Mouse (Mus musculus) heart, embryonic 16.5 days (tissue): Measurements from ENCODE around the gene Sh3tc1. TPM values are rescaled to one million over a fixed set of nuclear protein-coding genes. Genes with fewer than 3 reads are reported as not detected.

Experiments used
- ATAC-seq: fragments of 200-750 bp; cut with Nextera tagmentation; replicated peaks from 2 replicates; pipeline ENCODE4 v1.8.0; 2017; ENCODE audit warnings: moderate number of reproducible peaks; ENCODE audit not compliant: insufficient read depth, low FRiP score; ENCODE audit errors: extremely low read depth
- H3K27ac ChIP-seq: fragments of 300-500 bp; sonication (generic); 2 replicates; pipeline ENCODE4 v1.5.1; 2014; ENCODE audit warnings: mild to moderate bottlenecking, low read length, control low read depth, moderate library complexity
- H3K27me3 ChIP-seq: fragments of 300-500 bp; sonication (generic); 2 replicates; pipeline ENCODE4 v1.6.1; 2014; ENCODE audit warnings: low read length, mixed read lengths; ENCODE audit not compliant: control insufficient read depth, insufficient read depth
- H3K36me3 ChIP-seq: fragments of 300-500 bp; sonication (generic); 2 replicates; pipeline ENCODE4 v1.6.1; 2014; ENCODE audit not compliant: control insufficient read depth, insufficient read depth
- H3K4me1 ChIP-seq: fragments of 300-500 bp; sonication (generic); 2 replicates; pipeline ENCODE4 v1.6.1; 2014; ENCODE audit warnings: low read length, mixed read lengths; ENCODE audit not compliant: control insufficient read depth, insufficient read depth
- H3K4me2 ChIP-seq: fragments of 300-500 bp; sonication (generic); 2 replicates; pipeline ENCODE4 v1.6.1; 2014; ENCODE audit warnings: low read depth, mild to moderate bottlenecking, control low read depth, low read length
- H3K4me3 ChIP-seq: fragments of 300-500 bp; sonication (generic); 2 replicates; pipeline ENCODE4 v1.5.1; 2014; ENCODE audit warnings: mild to moderate bottlenecking, control low read depth, low read length
- H3K9ac ChIP-seq: fragments of 300-500 bp; sonication (generic); 2 replicates; pipeline ENCODE4 v1.6.1; 2014; ENCODE audit warnings: low read length, control low read depth
- H3K9me3 ChIP-seq: fragments of 300-500 bp; sonication (generic); replicated peaks from 2 replicates; pipeline ENCODE4 v1.6.1; 2016; ENCODE audit warnings: low read length; ENCODE audit not compliant: control insufficient read depth
- WGBS: fragments of 180-500 bp; shearing (Covaris S2); extraction: QIAGEN DNeasy Blood & Tissue Kit; methylation state at CpG from one replicate; pipeline ENCODE4 v1.1.7; 2014; 5-methylcytosine and 5-hydroxymethylcytosine counted together
- polyA plus RNA-seq: library from polyadenylated mRNA; unstranded; fragments of >200 nt; fragmentation: Nextera tagmentation; extraction: Ambion mirVana; gene quantifications from 2 replicates; pipeline ENCODE4 v1.2.1, GENCODE M21; 2015

Sh3tc1 gene
- polyA plus RNA-seq, 1 experiment from 2014 or later, result 8.3 TPM

DNA sequence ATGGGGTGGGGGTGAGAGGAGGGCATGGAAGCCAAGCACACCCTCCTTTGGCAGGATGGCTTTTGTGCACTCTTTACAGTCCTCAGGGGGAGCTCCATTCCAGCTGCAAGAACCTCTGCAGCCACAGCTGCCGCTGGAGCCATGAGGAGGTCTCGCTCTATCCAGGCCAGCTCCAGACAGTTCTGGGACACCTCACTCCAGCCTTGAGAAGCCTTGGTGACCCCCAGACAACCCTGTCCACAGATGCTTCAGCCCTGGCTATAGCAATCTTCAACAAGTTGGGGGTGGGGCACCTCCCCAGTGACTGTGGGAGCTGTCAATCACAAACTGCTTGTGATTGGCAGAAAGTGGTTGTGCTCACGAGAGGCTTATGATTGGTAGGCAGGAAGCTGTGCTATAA, 80.3 kb downstream of the Sh3tc1 start:
- Histone ChIP-seq H3K4me3 (no peak overlapping the region), H3K4me2 (no peak overlapping the region), H3K27ac (no peak overlapping the region), H3K9me3 (no peaks in the 10 kb centered on the region), H3K9ac (no peak overlapping the region), H3K36me3 (no peaks in the 10 kb centered on the region), H3K4me1 (peaks cover 12% of the 10 kb centered on the region), H3K27me3 (0 out of 2 replicates have a peak, but pooled peaks cover 2% of the 10 kb centered on the region)
- WGBS, result 52% methylated on average over 3 of the region's 3 CpGs
- no peak for ATAC-seq

DNA sequence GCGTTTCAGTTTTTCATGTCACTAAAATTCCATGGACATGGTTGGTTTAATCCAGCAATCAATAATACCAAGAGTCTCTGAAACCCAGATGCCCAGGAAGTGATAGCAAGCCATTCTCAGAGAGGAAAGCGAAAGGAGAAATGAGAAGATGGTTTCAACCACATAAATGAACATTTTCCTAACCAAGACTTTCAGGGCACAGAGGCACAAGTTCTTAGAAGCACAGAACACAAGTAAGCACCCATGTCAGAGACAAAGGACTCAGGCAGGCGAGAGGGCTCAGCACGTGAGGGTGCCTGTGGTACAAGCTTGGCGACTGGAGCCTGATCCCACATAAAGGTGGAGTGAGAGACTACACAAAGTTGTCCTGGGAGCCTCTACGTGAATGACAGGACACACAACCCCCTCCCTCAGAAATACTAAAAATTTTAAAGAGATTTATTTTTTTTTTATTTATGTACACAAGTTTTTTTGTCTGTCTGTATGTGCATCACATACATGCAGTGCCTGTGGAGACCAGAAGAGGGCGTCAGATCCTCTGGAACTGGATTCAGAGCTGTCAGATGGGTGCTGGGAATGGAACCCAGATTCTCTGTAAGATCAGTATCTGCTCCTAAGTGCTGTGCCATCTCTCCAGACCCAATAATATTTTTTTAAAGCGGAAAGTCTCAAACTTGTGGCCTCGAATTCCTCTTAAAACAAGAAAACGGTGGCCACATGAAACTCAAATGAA, 83.9 kb downstream of the Sh3tc1 start:
- Histone ChIP-seq H3K4me1 (peaks cover 6% of the 10 kb centered on the region), H3K4me2 (no peak overlapping the region), H3K27ac (no peak overlapping the region), H3K9me3 (no peaks in the 10 kb centered on the region), H3K4me3 (no peak overlapping the region), H3K36me3 (no peaks in the 10 kb centered on the region), H3K27me3 (no peaks in the 10 kb centered on the region), H3K9ac (no peak overlapping the region)
- no peak for ATAC-seq
- WGBS, result 87% methylated on average over 10 of the region's 10 CpGs

DNA sequence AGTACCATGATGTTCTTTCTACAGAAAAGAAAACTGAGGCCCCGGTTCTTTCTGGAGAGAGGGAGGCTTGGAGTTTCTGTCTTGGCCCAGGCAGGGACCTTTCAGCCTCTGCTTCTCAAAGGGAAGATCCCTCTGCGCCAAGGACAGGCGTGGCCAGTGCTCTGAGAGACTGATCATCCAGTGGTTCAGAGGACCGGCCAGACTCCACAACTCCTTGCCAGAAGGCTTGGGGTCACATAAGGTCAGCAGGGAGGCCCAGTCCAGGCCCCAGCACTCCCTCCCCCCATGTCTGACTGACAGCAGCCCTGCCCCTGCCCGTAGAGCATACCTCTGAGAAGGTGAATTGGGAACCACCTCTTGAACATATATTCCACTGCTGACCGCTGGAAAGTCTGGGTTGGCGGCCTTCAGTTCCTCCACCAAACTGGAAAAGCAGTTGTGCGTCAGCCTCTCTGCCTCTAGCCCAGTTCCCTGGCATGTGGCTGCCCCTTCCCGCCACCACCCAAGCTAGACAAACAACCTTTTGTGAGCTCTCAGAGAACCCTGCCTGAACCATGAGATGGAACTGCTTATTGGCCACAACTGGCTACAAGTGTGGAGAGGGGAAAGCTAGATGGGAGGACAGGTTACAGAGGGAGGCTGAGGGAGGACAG, 85.9 kb downstream of the Sh3tc1 start:
- H3K27me3 ChIP-seq, result no peaks in the 10 kb centered on the region
- WGBS, result 72% methylated on average over 9 of the region's 9 CpGs
- no peak overlapping the region for H3K9ac ChIP-seq
- no peak overlapping the region for H3K27ac ChIP-seq
- H3K4me2 ChIP-seq, result no peak overlapping the region
- H3K9me3 ChIP-seq, result no peaks in the 10 kb centered on the region
- no peak overlapping the region for H3K4me3 ChIP-seq
- no peaks in the 10 kb centered on the region for H3K4me1 ChIP-seq
- ATAC-seq, result no peak
- H3K36me3 ChIP-seq, result no peaks in the 10 kb centered on the region

DNA sequence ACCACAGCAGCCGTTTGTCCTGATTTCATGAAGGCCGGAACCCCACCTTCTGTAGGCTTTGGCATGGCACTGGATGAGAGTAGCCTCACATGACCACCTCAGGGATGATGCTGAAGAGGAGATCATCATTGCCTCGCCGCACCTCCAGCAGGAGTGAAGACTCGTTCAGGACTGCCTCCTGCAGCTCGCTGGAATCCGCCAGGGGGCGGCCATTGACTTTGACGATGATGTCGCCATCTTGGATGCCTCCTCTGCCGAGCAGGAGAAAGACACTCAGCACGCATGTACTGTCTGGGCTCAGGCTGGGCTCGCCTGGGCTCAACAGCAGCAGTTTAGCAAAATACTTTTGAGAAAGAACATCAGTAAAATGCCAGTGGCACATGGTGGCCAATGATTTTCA, 86.9 kb downstream of the Sh3tc1 start:
- Histone ChIP-seq H3K4me3 (no peak overlapping the region), H3K36me3 (no peaks in the 10 kb centered on the region), H3K9ac (no peak overlapping the region), H3K4me2 (no peak overlapping the region), H3K9me3 (no peaks in the 10 kb centered on the region), H3K4me1 (no peaks in the 10 kb centered on the region; the same call in 1 of the 2 replicates), H3K27me3 (no peaks in the 10 kb centered on the region), H3K27ac (no peak overlapping the region)
- WGBS, result 88% methylated on average over 13 of the region's 13 CpGs
- no peak for ATAC-seq

GRCm38 (mm10) chr5:35652319-35652718, 87.5 kb downstream of the Sh3tc1 start:
- 76% methylated on average over 3 of the region's 3 CpGs for WGBS

DNA sequence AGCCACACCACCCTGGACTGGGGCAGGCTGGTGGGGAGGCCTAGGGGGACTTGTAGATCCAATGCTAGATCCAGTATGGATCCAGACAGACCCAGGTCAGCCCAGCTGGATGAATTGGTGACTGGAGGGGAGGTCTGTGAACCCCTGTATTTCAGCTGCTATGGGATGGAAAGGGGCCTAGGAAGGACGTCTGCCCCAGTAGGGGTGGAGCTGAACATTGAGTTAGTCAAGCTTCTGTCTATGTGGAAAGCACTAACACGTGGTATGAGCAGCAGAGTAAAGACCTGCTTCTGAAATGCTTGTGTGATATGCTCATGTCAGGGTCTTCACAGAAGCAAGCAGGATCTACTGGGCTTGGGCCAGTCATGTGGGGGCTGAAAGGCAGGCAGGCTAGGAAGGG, 91.6 kb downstream of the Sh3tc1 start:
- no peaks in the 10 kb centered on the region for H3K9me3 ChIP-seq
- H3K4me3 ChIP-seq, result no peak overlapping the region
- ATAC-seq, result no peak
- H3K27ac ChIP-seq, result no peak overlapping the region
- 46% methylated on average over 2 of the region's 2 CpGs for WGBS
- H3K4me2 ChIP-seq, result no peak overlapping the region
- no peaks in the 10 kb centered on the region for H3K36me3 ChIP-seq
- H3K27me3 ChIP-seq, result no peaks in the 10 kb centered on the region
- H3K4me1 ChIP-seq, result peaks cover 5% of the 10 kb centered on the region
- H3K9ac ChIP-seq, result no peak overlapping the region

More at GRCm38 (mm10) chr5:35652319-35652718, 87.5 kb downstream of the Sh3tc1 start:
- Histone ChIP-seq H3K27ac (no peak overlapping the region), H3K4me3 (no peak overlapping the region), H3K9ac (no peak overlapping the region), H3K4me2 (no peak overlapping the region), H3K9me3 (no peaks in the 10 kb centered on the region), H3K36me3 (no peaks in the 10 kb centered on the region), H3K27me3 (no peaks in the 10 kb centered on the region), H3K4me1 (no peaks in the 10 kb centered on the region; the same call in 1 of the 2 replicates)
- ATAC-seq, result no peak

- no peak for ATAC-seq
- peaks cover 5% of the 10 kb centered on the region for H3K4me1 ChIP-seq
- no peaks in the 10 kb centered on the region for H3K9me3 ChIP-seq
- H3K36me3 ChIP-seq, result no peaks in the 10 kb centered on the region
- H3K4me3 ChIP-seq, result no peak overlapping the region
- no peak overlapping the region for H3K4me2 ChIP-seq
- no peaks in the 10 kb centered on the region for H3K27me3 ChIP-seq
- WGBS, result 67% methylated on average over 4 of the region's 4 CpGs
- H3K27ac ChIP-seq, result no peak overlapping the region
- H3K9ac ChIP-seq, result no peak overlapping the region
Observed at GRCm38 (mm10) chr5:35647562-35647961, 92.2 kb downstream of the Sh3tc1 start.

Other genes with a start within 250 kb of the Sh3tc1 start
- gene Cpz, start 214.3 kb downstream of the Sh3tc1 start, polyA plus RNA-seq, result 7.7 and 7.9 TPM in 2 replicates
- gene Trmt44, start 164.9 kb downstream of the Sh3tc1 start, polyA plus RNA-seq, result 5.3 and 5.6 TPM in 2 replicates
- gene Acox3, start 156.9 kb downstream of the Sh3tc1 start, polyA plus RNA-seq, result 11.2 and 12.4 TPM in 2 replicates
- gene Htra3, start 60.2 kb downstream of the Sh3tc1 start, polyA plus RNA-seq, result 16.3 and 17.2 TPM in 2 replicates
- 4.7 and 7.3 TPM in 2 replicates for gene Ablim2, start 17.9 kb upstream of the Sh3tc1 start, polyA plus RNA-seq
- gene Afap1, start 153.3 kb upstream of the Sh3tc1 start, polyA plus RNA-seq, result 22.6 and 24.5 TPM in 2 replicates